9 mouse cellular contexts compared by ENCODE assay signal in genomic region chr7:125966402-125967261, GRCm38 (mm10).
DNase-seq lines count a peak whose midpoint lies in the region; ATAC-seq and TF ChIP-seq lines count a peak whose summit lies in the region.
"Had no signal": no experiment of that assay in that cellular context is flagged by ENCODE, and none has a peak within 500 bp of the region (broad histone marks: within the 10 kb centered on the region; RNA-seq: fewer than 3 reads in every experiment).

No protein-coding gene starts in this region.

- no peak for TF ChIP-seq CTCF in lung, embryonic 14.5 days (IDR thresholded peaks at IDR 0.05; ENCODE audit: low read depth)
- TF ChIP-seq CTCF in lung, adult 2 months (IDR thresholded peaks at IDR 0.05; ENCODE audit: insufficient read depth, low read length): no peak

- TF ChIP-seq POLR2A in lung, adult 2 months (IDR thresholded peaks at IDR 0.05; ENCODE audit: borderline replicate concordance, extremely low read depth, low read depth, low read length): no peak

- DNase-seq in adrenal gland, adult 2 months: peak; percentile 67
- no peak for DNase-seq in adrenal gland, postnatal 4 days (ENCODE audit: low spot score in 2 of 2)
- peak; percentile 61 for DNase-seq in lung, embryonic 14.5 days
- no peak for DNase-seq in lung, adult 2 months
- DNase-seq in retina, postnatal 1 day: peak; percentile 40
- no peak for DNase-seq in cerebellum, adult 9-10 months
- DNase-seq in thymus, postnatal 25 days: no peak
- DNase-seq: layer of hippocampus, adult 9-11 months had no signal

- ATAC-seq in lung, embryonic 14.5 days (ENCODE audit: insufficient read depth): peak; percentile 71
- ATAC-seq in hindbrain, embryonic 16.5 days: peak; percentile 25; the same call in 1 of the 2 replicates

- no peaks in the 10 kb centered on the region for H3K36me3 ChIP-seq in lung, embryonic 14.5 days (ENCODE audit: insufficient read depth)
- no peaks in the 10 kb centered on the region for H3K36me3 ChIP-seq in hindbrain, embryonic 16.5 days (ENCODE audit: control insufficient read depth, insufficient read depth, low read length)

- H3K4me2 ChIP-seq in lung, embryonic 14.5 days: no peak overlapping the region
- H3K4me2 ChIP-seq in hindbrain, embryonic 16.5 days (ENCODE audit: low read length): no peak overlapping the region

- 0 out of 2 replicates have a peak, but pooled peaks cover 2% of the 10 kb centered on the region for H3K4me1 ChIP-seq in lung, embryonic 14.5 days (ENCODE audit: insufficient read depth)
- H3K4me1 ChIP-seq in lung, adult 2 months (ENCODE audit: control insufficient read depth, insufficient read depth, low read length): no peaks in the 10 kb centered on the region
- H3K4me1 ChIP-seq in hindbrain, embryonic 16.5 days (ENCODE audit: control insufficient read depth, insufficient read depth, low read depth, low read length): peaks cover 9% of the 10 kb centered on the region; the same call in 1 of the 2 replicates

- H3K4me3 ChIP-seq in lung, embryonic 14.5 days (ENCODE audit: low read depth, low read length): no peak overlapping the region
- H3K4me3 ChIP-seq in lung, adult 2 months (replicated peaks; ENCODE audit: extremely low read depth, low read depth, low read length): no peak overlapping the region
- H3K4me3 ChIP-seq in hindbrain, embryonic 16.5 days (ENCODE audit: low read length): no peak overlapping the region

- H3K27ac ChIP-seq in lung, embryonic 14.5 days (ENCODE audit: low read depth): peak overlapping the region; percentile 42; the same call in 1 of the 2 replicates
- H3K27ac ChIP-seq in hindbrain, embryonic 16.5 days (ENCODE audit: low read depth, low read length): no peak overlapping the region

- 41% methylated on average over 16 of the region's 16 CpGs for WGBS in lung, embryonic 14.5 days
- 53% methylated on average over 16 of the region's 16 CpGs for WGBS in lung, adult 2 months
- 30% methylated on average over 16 of the region's 16 CpGs for WGBS in hindbrain, embryonic 16.5 days

- H3K27me3 ChIP-seq in lung, embryonic 14.5 days (ENCODE audit: insufficient read depth, low read length): no peaks in the 10 kb centered on the region
- no peaks in the 10 kb centered on the region for H3K27me3 ChIP-seq in hindbrain, embryonic 16.5 days (replicated peaks; ENCODE audit: control insufficient read depth, insufficient read depth, low read length)

- no peaks in the 10 kb centered on the region for H3K9me3 ChIP-seq in lung, embryonic 14.5 days (ENCODE audit: low read depth, low read length)
- H3K9me3 ChIP-seq in hindbrain, embryonic 16.5 days (ENCODE audit: control insufficient read depth, low read length): no peaks in the 10 kb centered on the region

- no peak overlapping the region for H3K9ac ChIP-seq in lung, embryonic 14.5 days
- H3K9ac ChIP-seq in hindbrain, embryonic 16.5 days (ENCODE audit: low read depth, low read length): no peak overlapping the region

Comparison
In these comparisons a context has a peak if more than half of its experiments do, and no peak if none do; other contexts are left out.
1. DNase-seq: peak in adrenal gland, adult 2 months (single experiment), lung, embryonic 14.5 days (single experiment) and retina, postnatal 1 day (single experiment); none in adrenal gland, postnatal 4 days (0 of 2), lung, adult 2 months (single experiment), cerebellum, adult 9-10 months (single experiment) and thymus, postnatal 25 days (single experiment).